In genomic region chr11:98966499-98967141, GRCm38 (mm10) we compare ENCODE assay signal across 9 mouse cellular contexts. TPM values are rescaled to one million over a fixed set of nuclear protein-coding genes. Genes with fewer than 3 reads are reported as not detected.
DNase-seq lines count a peak whose midpoint lies in the region; ATAC-seq and TF ChIP-seq lines count a peak whose summit lies in the region.
"Had no signal": no experiment of that assay in that cellular context is flagged by ENCODE, and none has a peak within 500 bp of the region (broad histone marks: within the 10 kb centered on the region; RNA-seq: fewer than 3 reads in every experiment).

No protein-coding gene starts in this region.

- H3K4me1 ChIP-seq in kidney, embryonic 15.5 days = peaks cover 100% of the 10 kb centered on the region
- H3K4me1 ChIP-seq in lung, embryonic 14.5 days (ENCODE audit: insufficient read depth) = peaks cover 70% of the 10 kb centered on the region

- H3K9me3 ChIP-seq in kidney, embryonic 15.5 days (replicated peaks) = no peaks in the 10 kb centered on the region
- no peaks in the 10 kb centered on the region for H3K9me3 ChIP-seq in lung, embryonic 14.5 days (ENCODE audit: low read depth, low read length)
- H3K9me3 ChIP-seq: liver, embryonic 15.5 days had no signal

- peak overlapping the region; percentile 97 for H3K4me2 ChIP-seq in kidney, embryonic 15.5 days
- H3K4me2 ChIP-seq in lung, embryonic 14.5 days = peak overlapping the region; percentile 100; the same call in 1 of the 2 replicates
- H3K4me2 ChIP-seq: liver, embryonic 15.5 days had no signal

- peak; percentile 61 for DNase-seq in thymus, postnatal 4 days
- DNase-seq in thymus, postnatal 10 days (ENCODE audit: low spot score in 2 of 2) = no peak
- DNase-seq in embryo, embryonic 10.5 days (ENCODE audit: low spot score) = peak; percentile 70
- DNase-seq in heart, adult 8-10 months (ENCODE audit: low spot score) = peak; percentile 83
- DNase-seq in lung, embryonic 14.5 days = no peak
- DNase-seq in ovary, adult 18-20 months (ENCODE audit: low spot score) = peak; percentile 90

- no peaks in the 10 kb centered on the region for H3K27me3 ChIP-seq in kidney, embryonic 15.5 days
- H3K27me3 ChIP-seq in lung, embryonic 14.5 days (ENCODE audit: insufficient read depth, low read length) = no peaks in the 10 kb centered on the region

- peak; percentile 45 for TF ChIP-seq CTCF in lung, embryonic 14.5 days (IDR thresholded peaks at IDR 0.05; ENCODE audit: low read depth)

- no peak overlapping the region for H3K4me3 ChIP-seq in kidney, embryonic 15.5 days (replicated peaks)
- no peak overlapping the region for H3K4me3 ChIP-seq in lung, embryonic 14.5 days (ENCODE audit: low read depth, low read length)
- H3K4me3 ChIP-seq: liver, embryonic 15.5 days had no signal

- H3K27ac ChIP-seq in kidney, embryonic 15.5 days = peak overlapping the region; percentile 89
- 0 out of 2 replicates have a peak overlapping the region, but pooled peaks have one; percentile 37 for H3K27ac ChIP-seq in lung, embryonic 14.5 days (ENCODE audit: low read depth)
- H3K27ac ChIP-seq: liver, embryonic 15.5 days had no signal

- 0 out of 2 replicates have a peak, but pooled peaks have one; percentile 13 for ATAC-seq in kidney, embryonic 15.5 days (replicated peaks; ENCODE audit: low FRiP score)
- no peak for ATAC-seq in lung, embryonic 14.5 days (ENCODE audit: insufficient read depth)
- no peak for ATAC-seq in granulocyte monocyte progenitor cell, adult 5-6 weeks (replicated peaks; ENCODE audit: poor library complexity, severe bottlenecking)

- WGBS in kidney, embryonic 15.5 days = 31% methylated on average over 9 of the region's 9 CpGs
- WGBS in lung, embryonic 14.5 days = 33% methylated on average over 9 of the region's 9 CpGs

- H3K36me3 ChIP-seq in kidney, embryonic 15.5 days = peaks cover 45% of the 10 kb centered on the region
- peaks cover 56% of the 10 kb centered on the region for H3K36me3 ChIP-seq in lung, embryonic 14.5 days (ENCODE audit: insufficient read depth)

- H3K9ac ChIP-seq in kidney, embryonic 15.5 days = no peak overlapping the region
- H3K9ac ChIP-seq in lung, embryonic 14.5 days = no peak overlapping the region
- H3K9ac ChIP-seq: liver, embryonic 15.5 days had no signal

RNA-seq across cellular contexts. Expression of gene Gjd3, which starts 16.2 kb away (rescaled TPM):
- total RNA-seq in heart, adult 8-10 months (2022) = under 1 TPM in 1 of 4 experiments, not detected in 3; 0.44 TPM
- 0.48 and 0.51 TPM in 2 replicates for polyA plus RNA-seq in kidney, embryonic 15.5 days (2015; fragmentation: Nextera tagmentation; extraction: Ambion mirVana)
- 0.31 TPM in 1 of 2 replicates, not detected in the other for polyA plus RNA-seq in lung, embryonic 14.5 days (2014; fragmentation: Nextera tagmentation; extraction: Ambion mirVana)
- not detected in 2 replicates for total RNA-seq in granulocyte monocyte progenitor cell, adult 5-6 weeks (2014; fragmentation: Nextera tagmentation)
- 1.8 TPM in 1 of 2 replicates, not detected in the other for total RNA-seq in granulocyte monocyte progenitor cell, adult 5-6 weeks (2017)
- polyA plus RNA-seq: liver, embryonic 15.5 days had no signal

RNA-seq across cellular contexts. Expression of gene Rara, which starts 39.0 kb away (rescaled TPM):
- total RNA-seq in heart, adult 8-10 months (2022) = 10 to 100 TPM; 10.8 to 13.5 (median 11.9) TPM
- 29.3 and 32.1 TPM in 2 replicates for polyA plus RNA-seq in kidney, embryonic 15.5 days (2015; fragmentation: Nextera tagmentation; extraction: Ambion mirVana)
- 43.2 and 45.3 TPM in 2 replicates for polyA plus RNA-seq in lung, embryonic 14.5 days (2014; fragmentation: Nextera tagmentation; extraction: Ambion mirVana)
- total RNA-seq in granulocyte monocyte progenitor cell, adult 5-6 weeks (2014; fragmentation: Nextera tagmentation) = 3.8 and 8.8 TPM in 2 replicates
- total RNA-seq in granulocyte monocyte progenitor cell, adult 5-6 weeks (2017) = 1.9 and 3.1 TPM in 2 replicates

RNA-seq across cellular contexts. Expression of gene Top2a, which starts 57.4 kb away (rescaled TPM):
- 1 to 10 TPM in 2 of 4 experiments, under 1 TPM in 2; 0.41 to 3.2 (median 0.94) TPM for total RNA-seq in heart, adult 8-10 months (2022)
- 249 and 256 TPM in 2 replicates for polyA plus RNA-seq in kidney, embryonic 15.5 days (2015; fragmentation: Nextera tagmentation; extraction: Ambion mirVana)
- polyA plus RNA-seq in lung, embryonic 14.5 days (2014; fragmentation: Nextera tagmentation; extraction: Ambion mirVana) = 349 and 364 TPM in 2 replicates
- total RNA-seq in granulocyte monocyte progenitor cell, adult 5-6 weeks (2014; fragmentation: Nextera tagmentation) = 216 and 220 TPM in 2 replicates
- total RNA-seq in granulocyte monocyte progenitor cell, adult 5-6 weeks (2017) = 674 and 681 TPM in 2 replicates

RNA-seq across cellular contexts. Expression of gene Cdc6, which starts 59.0 kb away (rescaled TPM):
- total RNA-seq in heart, adult 8-10 months (2022) = under 1 TPM; 0.16 to 0.49 (median 0.25) TPM
- 36.3 and 39.1 TPM in 2 replicates for polyA plus RNA-seq in kidney, embryonic 15.5 days (2015; fragmentation: Nextera tagmentation; extraction: Ambion mirVana)
- 47.0 and 48.1 TPM in 2 replicates for polyA plus RNA-seq in lung, embryonic 14.5 days (2014; fragmentation: Nextera tagmentation; extraction: Ambion mirVana)
- total RNA-seq in granulocyte monocyte progenitor cell, adult 5-6 weeks (2014; fragmentation: Nextera tagmentation) = 47.8 and 58.8 TPM in 2 replicates
- 30.3 and 43.5 TPM in 2 replicates for total RNA-seq in granulocyte monocyte progenitor cell, adult 5-6 weeks (2017)

Comparison
In these comparisons a context has a peak if more than half of its experiments do, and no peak if none do; other contexts are left out.
1. DNase-seq: peak in thymus, postnatal 4 days (single experiment), embryo, embryonic 10.5 days (single experiment), heart, adult 8-10 months (single experiment) and ovary, adult 18-20 months (single experiment); none in thymus, postnatal 10 days (0 of 2) and lung, embryonic 14.5 days (single experiment).
2. RNA of gene Top2a, which starts 57.4 kb away (total RNA-seq): 216 to 681 TPM in granulocyte monocyte progenitor cell, adult 5-6 weeks; 0.41 to 3.2 TPM in heart, adult 8-10 months; every median in the first group is over 10 times any median in the second.